Mouse (Mus musculus) pancreas, adult 10 weeks (tissue): ENCODE data around the gene Cnn3. TPM values are rescaled to one million over a fixed set of nuclear protein-coding genes. Genes with fewer than 3 reads are reported as not detected.

Experiments used
- polyA plus RNA-seq: library from polyadenylated mRNA; stranded (reverse); fragments of 350-450 nt; fragmentation: Illumina TruSeq; extraction: RNeasy Lipid Tissue Mini Kit (QIAGEN cat#74804); gene quantifications from one replicate; pipeline ENCODE4 v1.2.3, GENCODE M21; 2015; ENCODE audit warnings: low read depth, low replicate concordance; ENCODE audit not compliant: insufficient read depth

Cnn3 gene
- 37.0 TPM for polyA plus RNA-seq

GRCm38 (mm10) chr3:121425861-121426620, at the start of gene Cnn3:
Gene Cnn3, plus strand, starts transcription at chr3:121426497.

Other genes with a start within 250 kb of the Cnn3 start
- gene Tmem56, start 143.4 kb upstream of the Cnn3 start, polyA plus RNA-seq: 2.1 TPM
- 2.5 TPM for gene Alg14, start 134.7 kb upstream of the Cnn3 start, polyA plus RNA-seq
- gene Slc44a3, start 105.9 kb downstream of the Cnn3 start, polyA plus RNA-seq: 14.9 TPM
- not detected for gene 4930432M17Rik, start 244.3 kb downstream of the Cnn3 start, polyA plus RNA-seq